Mouse (Mus musculus): ENCODE data around the gene Cox8b.
A peak's percentile ranks its signal among the peaks of the same experiment; 100 is the strongest.

The Cox8b gene

GRCm38 (mm10) chr7:140900220-140900619 lies at the start of gene Cox8b:
TSS of gene Cox8b (minus strand) at chr7:140900446.
- DNase-seq = peak; percentile 98

- DNase-seq = peak; percentile 89
Observed at GRCm38 (mm10) chr7:140949255-140949654, 49.0 kb upstream of the Cox8b start.

GRCm38 (mm10) chr7:140948161-140948560 lies 47.9 kb upstream of the Cox8b start:
- peak; percentile 95 for DNase-seq

GRCm38 (mm10) chr7:140946980-140947379 lies 46.7 kb upstream of the Cox8b start:
- DNase-seq = peak; percentile 98

GRCm38 (mm10) chr7:140946311-140946710 lies 46.1 kb upstream of the Cox8b start:
- peak; percentile 95 for DNase-seq

- peak; percentile 86 for DNase-seq
Observed at GRCm38 (mm10) chr7:140945247-140945646, 45.0 kb upstream of the Cox8b start.

GRCm38 (mm10) chr7:140944236-140944635 lies 44.0 kb upstream of the Cox8b start:
- DNase-seq = peak; percentile 90

- peak; percentile 95 for DNase-seq
Observed at GRCm38 (mm10) chr7:140943356-140943755, 43.1 kb upstream of the Cox8b start.

- peak; percentile 94 for DNase-seq
Observed at GRCm38 (mm10) chr7:140942811-140943210, 42.6 kb upstream of the Cox8b start.

GRCm38 (mm10) chr7:140942341-140942740 lies 42.1 kb upstream of the Cox8b start:
- DNase-seq = peak; percentile 95

- DNase-seq = peak; percentile 100
Observed at GRCm38 (mm10) chr7:140941222-140942051, 41.2 kb upstream of the Cox8b start, which contains the start of gene Pgghg. TSS of gene Pgghg (plus strand) at chr7:140941391.

GRCm38 (mm10) chr7:140939669-140940171 lies 39.5 kb upstream of the Cox8b start:
- DNase-seq = peak; percentile 95

GRCm38 (mm10) chr7:140938896-140939295 lies 38.6 kb upstream of the Cox8b start:
- no peak for DNase-seq

GRCm38 (mm10) chr7:140938436-140938835 lies 38.2 kb upstream of the Cox8b start:
- no peak for DNase-seq

- DNase-seq = no peak
Observed at GRCm38 (mm10) chr7:140927181-140927580, 26.9 kb upstream of the Cox8b start.

- no peak for DNase-seq
Observed at GRCm38 (mm10) chr7:140923070-140923775, 23.0 kb upstream of the Cox8b start.

- DNase-seq = no peak
Observed at GRCm38 (mm10) chr7:140922398-140923069, 22.3 kb upstream of the Cox8b start.

GRCm38 (mm10) chr7:140921225-140921975 lies 21.2 kb upstream of the Cox8b start:
- DNase-seq = no peak

GRCm38 (mm10) chr7:140920418-140921029 lies 20.3 kb upstream of the Cox8b start, which contains the start of gene Nlrp6:
TSS of gene Nlrp6 (plus strand) at chr7:140920902.
- DNase-seq = no peak

- no peak for DNase-seq
Observed at GRCm38 (mm10) chr7:140919911-140920310, 19.7 kb upstream of the Cox8b start.

- DNase-seq = no peak
Observed at GRCm38 (mm10) chr7:140914031-140914690, 13.9 kb upstream of the Cox8b start.

Data from heart, adult 11 months (tissue).